Mouse (Mus musculus) adrenal gland, adult 2 months (tissue): ENCODE measurements around the gene Enoph1. TPM values are rescaled to one million over a fixed set of nuclear protein-coding genes. Genes with fewer than 3 reads are reported as not detected.

Experiments used
- DNase-seq: peaks from one replicate; pipeline ENCODE4 v3.0.0; 2021
- polyA plus RNA-seq: library from polyadenylated mRNA; depleted of rRNA; stranded (reverse); fragments of >200 nt; gene quantifications from 2 replicates; pipeline ENCODE4 v1.2.3, GENCODE M21; 2012
- total RNA-seq, 2 experiments: library from RNA; stranded (reverse); gene quantifications; 2 replicates each; pipeline ENCODE4 v1.2.3; 2021

Gene Enoph1
- total and polyA plus RNA-seq, 3 experiments: 26.5 to 58.6 (median 35.8) TPM

GRCm38 (mm10) chr5:100040281-100040784 is 548 bp downstream of the Enoph1 start:
- peak; percentile 62 for DNase-seq

GRCm38 (mm10) chr5:100041272-100041671 is 1.5 kb downstream of the Enoph1 start:
- no peak for DNase-seq

- DNase-seq: peak; percentile 63
Measured at GRCm38 (mm10) chr5:100042467-100042866, 2.7 kb downstream of the Enoph1 start.

- DNase-seq: peak; percentile 88
Measured at GRCm38 (mm10) chr5:100043361-100043760, 3.6 kb downstream of the Enoph1 start.

- no peak for DNase-seq
Measured at GRCm38 (mm10) chr5:100044030-100044429, 4.2 kb downstream of the Enoph1 start.

GRCm38 (mm10) chr5:100044621-100045020 is 4.8 kb downstream of the Enoph1 start:
- no peak for DNase-seq

- DNase-seq: no peak
Measured at GRCm38 (mm10) chr5:100046096-100046495, 6.3 kb downstream of the Enoph1 start.

GRCm38 (mm10) chr5:100047143-100047640 is 7.4 kb downstream of the Enoph1 start:
- no peak for DNase-seq

- no peak for DNase-seq
Measured at GRCm38 (mm10) chr5:100047871-100048270, 8.1 kb downstream of the Enoph1 start.

- DNase-seq: no peak
Measured at GRCm38 (mm10) chr5:100049904-100050303, 10.1 kb downstream of the Enoph1 start.

- no peak for DNase-seq
Measured at GRCm38 (mm10) chr5:100052728-100053127, 12.9 kb downstream of the Enoph1 start.

GRCm38 (mm10) chr5:100054807-100055547 is 15.2 kb downstream of the Enoph1 start:
- DNase-seq: no peak

- peak; percentile 56 for DNase-seq
Measured at GRCm38 (mm10) chr5:100055866-100056369, 16.1 kb downstream of the Enoph1 start.

- no peak for DNase-seq
Measured at GRCm38 (mm10) chr5:100057461-100058209, 17.9 kb downstream of the Enoph1 start.

- no peak for DNase-seq
Measured at GRCm38 (mm10) chr5:100058729-100059128, 18.9 kb downstream of the Enoph1 start.

GRCm38 (mm10) chr5:100059326-100059725 is 19.5 kb downstream of the Enoph1 start:
- DNase-seq: no peak

GRCm38 (mm10) chr5:100060876-100061275 is 21.1 kb downstream of the Enoph1 start:
- DNase-seq: no peak

- no peak for DNase-seq
Measured at GRCm38 (mm10) chr5:100067579-100067978, 27.8 kb downstream of the Enoph1 start.

- no peak for DNase-seq
Measured at GRCm38 (mm10) chr5:100069526-100069925, 29.7 kb downstream of the Enoph1 start.

GRCm38 (mm10) chr5:100070255-100070654 is 30.5 kb downstream of the Enoph1 start:
- peak; percentile 93 for DNase-seq

- DNase-seq: no peak
Measured at GRCm38 (mm10) chr5:100071541-100071940, 31.8 kb downstream of the Enoph1 start.

GRCm38 (mm10) chr5:100072557-100072956 is 32.8 kb downstream of the Enoph1 start:
- no peak for DNase-seq

- DNase-seq: no peak
Measured at GRCm38 (mm10) chr5:100074571-100074970, 34.8 kb downstream of the Enoph1 start.
